Comparison of ENCODE assay signal across 7 mouse cellular contexts in the genomic region with DNA sequence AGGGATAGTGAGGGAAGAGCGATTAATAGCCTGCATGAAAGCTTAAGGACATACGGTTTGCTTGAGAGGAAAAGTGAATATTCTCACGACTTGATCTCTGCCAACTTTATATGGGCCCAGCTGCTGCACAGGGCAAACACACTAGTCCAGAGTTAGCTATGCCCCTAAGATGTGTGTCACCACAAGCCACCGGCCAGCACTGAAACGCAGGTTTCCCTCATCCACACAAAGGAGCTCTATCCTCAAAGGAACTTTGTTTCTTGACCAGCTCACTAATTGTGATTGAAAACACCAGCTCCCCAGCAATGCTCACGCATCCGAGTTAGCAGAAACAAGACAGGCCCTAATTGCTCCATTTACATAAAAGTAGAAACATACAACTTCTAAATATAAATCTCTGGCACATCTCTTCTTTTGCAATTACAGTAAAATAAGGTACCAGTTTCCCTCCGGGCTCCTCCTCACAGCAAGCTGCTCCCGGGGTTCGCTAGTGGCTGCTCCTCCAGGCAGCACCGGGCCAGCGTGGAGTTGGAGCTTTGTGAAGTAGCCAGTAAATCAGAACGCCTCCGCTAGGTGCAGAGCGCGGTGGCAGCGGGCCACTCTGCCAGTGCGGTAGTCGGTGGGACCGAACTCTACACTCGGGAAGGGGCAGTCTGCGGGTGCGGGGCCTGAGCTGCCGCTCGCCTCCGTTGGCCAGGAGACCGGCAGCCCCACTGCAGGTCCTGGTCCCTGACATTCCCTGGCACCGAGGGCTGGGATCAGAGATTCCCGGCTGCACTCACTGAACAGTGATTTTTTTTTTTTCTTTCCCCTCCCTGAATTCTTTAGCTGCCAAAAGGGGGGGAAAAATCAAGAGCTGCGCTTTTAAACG. TPM values are rescaled to one million over a fixed set of nuclear protein-coding genes. Genes with fewer than 3 reads are reported as not detected.
DNase-seq lines count a peak whose midpoint lies in the region; ATAC-seq and TF ChIP-seq lines count a peak whose summit lies in the region.

TSS of gene Inhba (plus strand) at position 480 of the 871 bp plus-strand sequence.

- H3K9ac ChIP-seq in forebrain, embryonic 14.5 days (ENCODE audit: low read length): peak within 1 kb of the TSS; percentile 60

- H3K36me3 ChIP-seq in forebrain, embryonic 14.5 days (ENCODE audit: control insufficient read depth, insufficient read depth, low read length): no peaks in the 10 kb centered on the region

- WGBS in forebrain, embryonic 14.5 days: 2% methylated on average over 31 of the region's 31 CpGs

- TF ChIP-seq CTCF in brain, embryonic 14.5 days (IDR thresholded peaks at IDR 0.05; ENCODE audit: borderline replicate concordance, extremely low read depth, insufficient read depth, insufficient read length): peak; percentile 17; the same call in 1 of the 2 replicates

- H3K27ac ChIP-seq in forebrain, embryonic 14.5 days (ENCODE audit: low read depth, low read length): no peak within 1 kb of the TSS; the same call in 1 of the 2 replicates

- H3K4me3 ChIP-seq in forebrain, embryonic 14.5 days (ENCODE audit: low read depth, low read length): peak within 1 kb of the TSS; percentile 43

- no peak for TF ChIP-seq POLR2A in brain, embryonic 14.5 days (IDR thresholded peaks at IDR 0.05; ENCODE audit: borderline replicate concordance, extremely low read depth, insufficient read depth, insufficient read length, poor library complexity, severe bottlenecking)

- peaks cover 7% of the 10 kb centered on the region; the same call in 1 of the 2 replicates for H3K4me1 ChIP-seq in forebrain, embryonic 14.5 days (ENCODE audit: control insufficient read depth, insufficient read depth, low read length)

- DNase-seq in Muller cell, postnatal 12 days (ENCODE audit: inconsistent ontology term): peak; percentile 56
- peak; percentile 73 for DNase-seq in brain, embryonic 14.5 days (ENCODE audit: low read depth)
- DNase-seq in forebrain, embryonic 14.5 days (ENCODE audit: low spot score): peak; percentile 63
- DNase-seq in heart, postnatal 4 days: peak; percentile 52
- peak; percentile 36 to 68 for DNase-seq in layer of hippocampus, postnatal 14 days (ENCODE audit: low spot score in 2 of 2)
- peak; percentile 45 for DNase-seq in lung, postnatal 36 days
- DNase-seq in ovary, postnatal 14 days (ENCODE audit: low spot score): peak; percentile 33

- no peaks in the 10 kb centered on the region for H3K9me3 ChIP-seq in forebrain, embryonic 14.5 days (replicated peaks; ENCODE audit: control insufficient read depth, low read length)

- H3K4me2 ChIP-seq in forebrain, embryonic 14.5 days (ENCODE audit: low read length): peak within 1 kb of the TSS; percentile 90

- peak; percentile 79 for ATAC-seq in forebrain, embryonic 14.5 days

- H3K27me3 ChIP-seq in forebrain, embryonic 14.5 days (replicated peaks; ENCODE audit: control insufficient read depth, insufficient read depth, low read length): peaks cover 15% of the 10 kb centered on the region

RNA-seq across cellular contexts. Expression of gene Inhba, which starts in this region (rescaled TPM):
- 0.52 and 1.2 TPM in 2 replicates for polyA plus RNA-seq in brain, embryonic 14.5 days (2012; rRNA removed)
- 1.1 and 2.0 TPM in 2 replicates for polyA plus RNA-seq in forebrain, embryonic 14.5 days (2014; fragmentation: Nextera tagmentation; extraction: Ambion mirVana)
- 10 to 100 TPM; 11.2 to 12.5 TPM for total RNA-seq in heart, postnatal 4 days (2021)
- total RNA-seq in layer of hippocampus, postnatal 14 days (2021): 1 to 10 TPM; 4.7 to 4.9 TPM
